Comparison of ENCODE assay signal across 44 mouse cellular contexts in the genomic region with DNA sequence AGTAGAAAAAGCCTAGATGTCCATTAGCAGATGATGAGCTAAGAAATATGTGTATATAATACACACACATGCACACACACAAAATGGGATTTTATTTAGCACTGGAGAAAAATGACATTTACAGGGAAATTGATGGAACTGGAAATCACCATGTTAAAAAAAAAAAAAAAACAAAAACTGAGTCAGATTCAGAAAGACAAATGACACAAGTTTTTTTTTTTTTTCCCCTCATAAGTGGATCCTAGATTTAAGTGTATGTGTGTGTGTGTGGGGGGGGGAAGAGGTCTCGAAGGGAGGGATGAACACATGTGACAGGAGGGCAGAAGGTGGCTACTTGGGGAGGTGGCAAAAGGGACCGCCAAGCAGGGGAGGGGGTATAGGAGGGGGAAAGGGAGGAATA. TPM values are rescaled to one million over a fixed set of nuclear protein-coding genes. Genes with fewer than 3 reads are reported as not detected.
"Had no signal": no experiment of that assay in that cellular context is flagged by ENCODE, and none has a peak within 500 bp of the region (broad histone marks: within the 10 kb centered on the region; RNA-seq: fewer than 3 reads in every experiment).

No protein-coding gene starts in this region.

- H3K4me1 ChIP-seq: limb, embryonic 10.5 days; limb, embryonic 12.5 days; limb, embryonic 13.5 days; limb, embryonic 15.5 days; lung, embryonic 15.5 days; midbrain, embryonic 12.5 days; midbrain, embryonic 15.5 days had no signal

- DNase-seq: left cerebral cortex, postnatal 4 days; liver; liver, embryonic 13.5 days; liver, postnatal 0 days; lung, adult 18-20 months; lung, adult 2 months; lung, embryonic 14.5 days; lung, postnatal 10 days; lung, postnatal 14 days; lung, postnatal 36 days; lung, postnatal 4 days; midbrain, embryonic 14.5 days had no signal

- ATAC-seq: liver, embryonic 12.5 days; liver, postnatal 0 days; lung, postnatal 0 days; midbrain, embryonic 13.5 days; midbrain, embryonic 15.5 days; midbrain, embryonic 16.5 days had no signal

- H3K4me3 ChIP-seq: limb, embryonic 10.5 days; limb, embryonic 12.5 days; limb, embryonic 13.5 days; limb, embryonic 15.5 days; liver, embryonic 12.5 days; liver, embryonic 13.5 days; liver, embryonic 15.5 days; lung, embryonic 15.5 days; megakaryocyte, embryonic 14.5 days; midbrain, embryonic 10.5 days; midbrain, embryonic 12.5 days; midbrain, embryonic 13.5 days; midbrain, embryonic 15.5 days; myocyte had no signal

- H3K27ac ChIP-seq: limb, embryonic 10.5 days; limb, embryonic 12.5 days; limb, embryonic 13.5 days; limb, embryonic 15.5 days; liver, embryonic 12.5 days; liver, embryonic 13.5 days; liver, embryonic 14.5 days; liver, embryonic 15.5 days; lung, embryonic 15.5 days; macrophage; midbrain, embryonic 10.5 days; midbrain, embryonic 12.5 days; midbrain, embryonic 13.5 days; midbrain, embryonic 15.5 days had no signal

- H3K4me2 ChIP-seq: limb, embryonic 12.5 days; limb, embryonic 13.5 days; limb, embryonic 15.5 days; liver, embryonic 11.5 days; liver, embryonic 12.5 days; liver, embryonic 13.5 days; liver, embryonic 15.5 days; lung, embryonic 14.5 days; lung, embryonic 15.5 days; midbrain, embryonic 11.5 days; midbrain, embryonic 12.5 days; midbrain, embryonic 13.5 days; midbrain, embryonic 15.5 days had no signal

- H3K9me3 ChIP-seq: limb, embryonic 10.5 days; limb, embryonic 12.5 days; limb, embryonic 13.5 days; limb, embryonic 15.5 days; liver, embryonic 12.5 days; liver, embryonic 13.5 days; liver, embryonic 15.5 days; lung, embryonic 15.5 days; megakaryocyte, embryonic 14.5 days; midbrain, embryonic 10.5 days; midbrain, embryonic 12.5 days; midbrain, embryonic 13.5 days; midbrain, embryonic 15.5 days had no signal

- H3K36me3 ChIP-seq: limb, embryonic 10.5 days; limb, embryonic 12.5 days; limb, embryonic 13.5 days; limb, embryonic 15.5 days; liver, embryonic 12.5 days; liver, embryonic 13.5 days; liver, embryonic 15.5 days; lung, embryonic 15.5 days; midbrain, embryonic 10.5 days; midbrain, embryonic 12.5 days; midbrain, embryonic 13.5 days; midbrain, embryonic 15.5 days had no signal

- H3K9ac ChIP-seq: limb, embryonic 12.5 days; limb, embryonic 13.5 days; limb, embryonic 15.5 days; liver, embryonic 12.5 days; liver, embryonic 13.5 days; liver, embryonic 14.5 days; liver, embryonic 15.5 days; liver, postnatal 0 days; lung, embryonic 14.5 days; lung, embryonic 15.5 days; midbrain, embryonic 12.5 days; midbrain, embryonic 13.5 days; midbrain, embryonic 15.5 days had no signal

- H3K27me3 ChIP-seq: limb, embryonic 12.5 days; limb, embryonic 13.5 days; limb, embryonic 15.5 days; liver, embryonic 13.5 days; liver, embryonic 15.5 days; lung, embryonic 15.5 days; midbrain, embryonic 12.5 days; midbrain, embryonic 13.5 days; midbrain, embryonic 15.5 days had no signal

RNA-seq across cellular contexts. Expression of gene Fam71b, which starts 1.3 kb away (rescaled TPM):
- total RNA-seq: left cerebral cortex, adult 8-10 months; left cerebral cortex, postnatal 10 days; left cerebral cortex, postnatal 14 days; left cerebral cortex, postnatal 25 days; left cerebral cortex, postnatal 36 days; left cerebral cortex, postnatal 4 days; liver, adult 2 months; megakaryocyte progenitor cell, adult 5-6 weeks; megakaryocyte-erythroid progenitor cell, adult 5-6 weeks; midbrain, postnatal 0 days; monocyte, adult 5-6 weeks had no signal
- polyA plus RNA-seq: limb, embryonic 10.5 days; limb, embryonic 11.5 days; limb, embryonic 12.5 days; limb, embryonic 13.5 days; limb, embryonic 14.5 days; limb, embryonic 15.5 days; liver, adult 2 months; liver, embryonic 11.5 days; liver, embryonic 12.5 days; liver, embryonic 13.5 days; liver, embryonic 15.5 days; liver, postnatal 0 days; lung, embryonic 14.5 days; lung, embryonic 16.5 days; lung, postnatal 0 days; macrophage; midbrain, embryonic 10.5 days; midbrain, embryonic 11.5 days; midbrain, embryonic 12.5 days; midbrain, embryonic 13.5 days; midbrain, embryonic 14.5 days; midbrain, embryonic 15.5 days; midbrain, embryonic 16.5 days; midbrain, postnatal 0 days had no signal

RNA-seq across cellular contexts. Expression of gene Itk, which starts 5.8 kb away (rescaled TPM):
- polyA plus RNA-seq: limb, embryonic 10.5 days; limb, embryonic 11.5 days; limb, embryonic 12.5 days; liver, embryonic 12.5 days; midbrain, embryonic 11.5 days; midbrain, embryonic 13.5 days; midbrain, embryonic 14.5 days; midbrain, embryonic 15.5 days; midbrain, embryonic 16.5 days had no signal

RNA-seq across cellular contexts. Expression of gene Havcr2, which starts 59.6 kb away (rescaled TPM):
- polyA plus RNA-seq: limb, embryonic 12.5 days had no signal
